Mouse (Mus musculus): ENCODE measurements at regions not wholly inside any gene's neighbourhood (a gene's known extent, or its start where the extent isn't known, plus 50 kb on each side); places are given as distances from the start of the nearest gene placed in this dataset.

DNA sequence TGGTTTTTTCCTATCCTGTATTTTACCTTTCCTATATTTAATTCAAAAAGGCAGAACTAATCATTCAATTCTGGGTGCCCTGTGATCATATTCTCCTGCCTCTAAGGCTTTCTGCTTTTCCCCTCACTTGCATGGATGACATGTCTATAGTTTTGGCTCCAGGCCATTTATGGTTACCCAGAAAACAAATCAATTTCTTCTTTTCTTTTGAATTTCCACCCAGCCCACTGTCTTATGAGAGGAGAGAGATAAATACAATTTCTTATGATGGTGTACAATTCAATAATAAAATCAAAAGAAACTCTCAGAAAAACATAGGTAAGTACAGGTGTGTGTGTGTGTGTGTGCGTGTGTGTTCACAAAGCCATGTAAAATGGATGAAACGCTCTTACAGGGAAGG, 187.3 kb upstream of the Gm11146 start:
- WGBS: 92% methylated on average over 2 of the region's 2 CpGs
- no peak overlapping the region for H3K4me2 ChIP-seq (replicated peaks)
- H3K27ac ChIP-seq: no peak overlapping the region
- no peak overlapping the region for H3K4me3 ChIP-seq
- H3K4me1 ChIP-seq: peaks cover 8% of the 10 kb centered on the region; the same call in 1 of the 2 replicates
- no peaks in the 10 kb centered on the region for H3K36me3 ChIP-seq
- no peak for ATAC-seq (ENCODE audit: insufficient number of reproducible peaks, insufficient read depth, low FRiP score, low TSS enrichment)
- H3K27me3 ChIP-seq: no peaks in the 10 kb centered on the region
- no peak overlapping the region for H3K9ac ChIP-seq
- no peaks in the 10 kb centered on the region for H3K9me3 ChIP-seq

GRCm38 (mm10) chr16:77788781-77789150, 186.9 kb upstream of the Gm11146 start:
- ATAC-seq (ENCODE audit: insufficient number of reproducible peaks, insufficient read depth, low FRiP score, low TSS enrichment): no peak

GRCm38 (mm10) chr16:77788041-77788780, 186.3 kb upstream of the Gm11146 start:
- no peaks in the 10 kb centered on the region for H3K36me3 ChIP-seq
- H3K4me2 ChIP-seq (replicated peaks): no peak overlapping the region
- H3K4me3 ChIP-seq: no peak overlapping the region
- WGBS: 69% methylated on average over 20 of the region's 20 CpGs
- no peaks in the 10 kb centered on the region for H3K27me3 ChIP-seq
- H3K4me1 ChIP-seq: peaks cover 8% of the 10 kb centered on the region; the same call in 1 of the 2 replicates
- H3K9me3 ChIP-seq: no peaks in the 10 kb centered on the region
- ATAC-seq (ENCODE audit: insufficient number of reproducible peaks, insufficient read depth, low FRiP score, low TSS enrichment): 0 out of 2 replicates have a peak, but pooled peaks have one; percentile 35
- 0 out of 2 replicates have a peak overlapping the region, but pooled peaks have one; percentile 1 for H3K27ac ChIP-seq
- H3K9ac ChIP-seq: no peak overlapping the region

More at GRCm38 (mm10) chr16:77788781-77789150, 186.9 kb upstream of the Gm11146 start:
- H3K36me3 ChIP-seq: no peaks in the 10 kb centered on the region
- H3K27ac ChIP-seq: no peak overlapping the region
- no peaks in the 10 kb centered on the region for H3K27me3 ChIP-seq
- 57% methylated on average over 6 of the region's 6 CpGs for WGBS
- peaks cover 8% of the 10 kb centered on the region; the same call in 1 of the 2 replicates for H3K4me1 ChIP-seq
- H3K9me3 ChIP-seq: no peaks in the 10 kb centered on the region
- H3K4me3 ChIP-seq: no peak overlapping the region
- H3K4me2 ChIP-seq (replicated peaks): no peak overlapping the region
- H3K9ac ChIP-seq: no peak overlapping the region

- H3K9ac ChIP-seq: no peak overlapping the region
- no peaks in the 10 kb centered on the region for H3K9me3 ChIP-seq
- no peak for ATAC-seq (ENCODE audit: insufficient number of reproducible peaks, insufficient read depth, low FRiP score, low TSS enrichment)
- H3K27ac ChIP-seq: no peak overlapping the region
- 93% methylated on average over 5 of the region's 5 CpGs for WGBS
- peaks cover 8% of the 10 kb centered on the region; the same call in 1 of the 2 replicates for H3K4me1 ChIP-seq
- no peak overlapping the region for H3K4me3 ChIP-seq
- H3K36me3 ChIP-seq: no peaks in the 10 kb centered on the region
- H3K4me2 ChIP-seq (replicated peaks): no peak overlapping the region
- H3K27me3 ChIP-seq: no peaks in the 10 kb centered on the region
Measured at GRCm38 (mm10) chr16:77787025-77787424, 185.1 kb upstream of the Gm11146 start.

GRCm38 (mm10) chr16:77779019-77779418, 177.1 kb upstream of the Gm11146 start:
- no peaks in the 10 kb centered on the region for H3K4me1 ChIP-seq
- H3K9me3 ChIP-seq: no peaks in the 10 kb centered on the region
- H3K36me3 ChIP-seq: no peaks in the 10 kb centered on the region
- H3K27me3 ChIP-seq: no peaks in the 10 kb centered on the region
- no peak overlapping the region for H3K27ac ChIP-seq
- no peak overlapping the region for H3K4me3 ChIP-seq
- no peak overlapping the region for H3K9ac ChIP-seq
- H3K4me2 ChIP-seq (replicated peaks): no peak overlapping the region
- WGBS: 70% methylated on average over 1 of the region's 1 CpGs
- ATAC-seq (ENCODE audit: insufficient number of reproducible peaks, insufficient read depth, low FRiP score, low TSS enrichment): no peak

- no peaks in the 10 kb centered on the region for H3K27me3 ChIP-seq
- no peaks in the 10 kb centered on the region for H3K36me3 ChIP-seq
- ATAC-seq (ENCODE audit: insufficient number of reproducible peaks, insufficient read depth, low FRiP score, low TSS enrichment): no peak
- H3K4me1 ChIP-seq: no peaks in the 10 kb centered on the region
- WGBS: 59% methylated on average over 3 of the region's 3 CpGs
- no peaks in the 10 kb centered on the region for H3K9me3 ChIP-seq
- no peak overlapping the region for H3K4me3 ChIP-seq
- no peak overlapping the region for H3K4me2 ChIP-seq (replicated peaks)
- no peak overlapping the region for H3K9ac ChIP-seq
- H3K27ac ChIP-seq: no peak overlapping the region
Measured at GRCm38 (mm10) chr16:77772075-77772474, 170.2 kb upstream of the Gm11146 start.

DNA sequence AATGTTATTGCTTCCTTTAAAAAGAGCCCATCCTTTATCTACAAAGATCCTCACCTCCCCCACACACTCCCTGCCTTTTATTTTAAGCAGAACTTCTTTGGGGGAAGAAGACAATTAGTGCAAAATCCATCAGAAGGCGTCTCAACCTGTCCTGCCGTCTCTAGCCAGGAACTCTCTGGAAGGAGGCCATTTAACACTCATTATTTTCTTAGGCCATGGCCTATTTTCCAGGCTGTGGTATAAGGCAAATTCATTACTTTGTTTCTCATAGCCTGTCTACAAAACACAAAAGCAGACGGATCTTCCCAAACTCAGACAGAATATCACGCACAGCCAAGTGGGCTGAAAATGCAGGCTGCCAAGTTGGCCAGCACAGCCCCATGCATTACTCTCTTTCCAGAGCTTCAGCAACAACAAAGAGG, 159.0 kb upstream of the Gm11146 start:
- WGBS: 82% methylated on average over 4 of the region's 4 CpGs
- no peaks in the 10 kb centered on the region for H3K4me1 ChIP-seq
- H3K27me3 ChIP-seq: no peaks in the 10 kb centered on the region
- H3K36me3 ChIP-seq: no peaks in the 10 kb centered on the region
- no peak overlapping the region for H3K4me2 ChIP-seq (replicated peaks)
- ATAC-seq (ENCODE audit: insufficient number of reproducible peaks, insufficient read depth, low FRiP score, low TSS enrichment): no peak
- no peak overlapping the region for H3K9ac ChIP-seq
- no peaks in the 10 kb centered on the region for H3K9me3 ChIP-seq
- H3K4me3 ChIP-seq: no peak overlapping the region
- H3K27ac ChIP-seq: no peak overlapping the region

DNA sequence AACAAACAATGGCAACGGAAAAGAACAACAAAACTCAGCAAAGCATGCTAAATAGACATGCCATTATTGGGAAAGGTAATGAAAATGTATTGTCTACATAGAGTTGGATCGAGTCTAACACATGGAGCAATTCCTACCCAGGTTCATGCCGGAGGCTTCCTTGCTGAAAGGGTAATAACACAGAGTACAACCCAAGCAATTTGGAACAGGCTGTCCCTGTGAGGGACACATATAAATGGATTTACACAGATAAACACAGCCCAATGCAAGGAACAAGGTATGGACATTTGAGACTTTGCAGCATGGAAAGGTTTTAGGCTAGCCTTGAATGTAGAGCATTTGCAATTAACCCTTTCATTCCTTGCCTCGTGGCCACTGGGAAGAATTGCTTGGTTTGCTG, 158.6 kb upstream of the Gm11146 start:
- no peak for ATAC-seq (ENCODE audit: insufficient number of reproducible peaks, insufficient read depth, low FRiP score, low TSS enrichment)
- Histone ChIP-seq H3K4me2 (replicated peaks) (no peak overlapping the region), H3K4me3 (no peak overlapping the region), H3K4me1 (no peaks in the 10 kb centered on the region), H3K9ac (no peak overlapping the region), H3K27me3 (no peaks in the 10 kb centered on the region), H3K36me3 (no peaks in the 10 kb centered on the region), H3K9me3 (no peaks in the 10 kb centered on the region), H3K27ac (no peak overlapping the region)
- 87% methylated on average over 4 of the region's 4 CpGs for WGBS

GRCm38 (mm10) chr16:77759997-77760396, 158.1 kb upstream of the Gm11146 start:
- Histone ChIP-seq H3K36me3 (no peaks in the 10 kb centered on the region), H3K9me3 (no peaks in the 10 kb centered on the region), H3K27me3 (no peaks in the 10 kb centered on the region), H3K4me1 (no peaks in the 10 kb centered on the region), H3K9ac (no peak overlapping the region), H3K4me2 (replicated peaks) (no peak overlapping the region), H3K27ac (no peak overlapping the region), H3K4me3 (no peak overlapping the region)
- WGBS: 84% methylated on average over 10 of the region's 10 CpGs
- ATAC-seq (ENCODE audit: insufficient number of reproducible peaks, insufficient read depth, low FRiP score, low TSS enrichment): no peak

DNA sequence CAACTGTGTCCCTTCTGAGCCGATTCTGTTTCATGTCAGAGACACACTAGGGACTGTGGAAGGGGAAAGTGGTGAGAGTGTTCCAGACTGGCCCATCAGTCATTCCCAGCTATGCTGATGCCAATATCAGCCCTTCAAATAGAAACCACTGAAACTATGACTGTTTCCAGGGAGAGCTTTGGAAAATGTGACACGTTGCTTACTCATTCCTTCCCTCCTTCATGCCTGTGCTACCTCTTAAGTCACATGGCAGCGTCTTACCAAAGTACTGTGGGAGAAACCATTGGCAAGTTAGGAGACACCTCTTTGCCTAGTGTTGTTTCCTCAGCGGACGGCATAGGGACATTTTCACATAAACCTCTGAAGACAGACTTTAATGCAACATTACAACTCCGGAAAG, 153.0 kb upstream of the Gm11146 start:
- H3K4me1 ChIP-seq: no peaks in the 10 kb centered on the region
- ATAC-seq (ENCODE audit: insufficient number of reproducible peaks, insufficient read depth, low FRiP score, low TSS enrichment): no peak
- H3K4me3 ChIP-seq: no peak overlapping the region
- no peaks in the 10 kb centered on the region for H3K9me3 ChIP-seq
- no peaks in the 10 kb centered on the region for H3K27me3 ChIP-seq
- no peak overlapping the region for H3K4me2 ChIP-seq (replicated peaks)
- H3K27ac ChIP-seq: no peak overlapping the region
- no peaks in the 10 kb centered on the region for H3K36me3 ChIP-seq
- 86% methylated on average over 6 of the region's 6 CpGs for WGBS
- H3K9ac ChIP-seq: no peak overlapping the region

DNA sequence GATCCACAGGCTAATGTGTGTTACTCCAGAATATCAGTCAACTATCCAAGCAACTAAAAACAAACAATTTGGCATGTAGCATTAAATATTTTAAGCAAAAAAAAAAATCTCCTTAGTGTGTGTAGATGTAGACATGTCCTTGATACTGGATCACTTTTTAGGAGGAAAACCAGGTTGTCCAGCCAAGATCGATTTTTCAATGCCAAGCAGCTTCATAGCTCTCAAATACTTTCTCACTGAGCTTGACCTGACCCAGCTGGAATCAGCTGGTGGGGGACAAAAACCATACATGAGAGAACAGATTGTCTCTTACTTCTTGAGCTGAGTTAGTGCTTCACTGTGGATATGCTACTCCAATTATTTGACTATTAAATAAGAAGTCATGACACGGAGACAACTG, 147.6 kb upstream of the Gm11146 start:
- Histone ChIP-seq H3K36me3 (no peaks in the 10 kb centered on the region), H3K9me3 (no peaks in the 10 kb centered on the region), H3K9ac (no peak overlapping the region), H3K27me3 (no peaks in the 10 kb centered on the region), H3K4me3 (no peak overlapping the region), H3K4me2 (replicated peaks) (no peak overlapping the region), H3K4me1 (no peaks in the 10 kb centered on the region), H3K27ac (no peak overlapping the region)
- 79% methylated on average over 2 of the region's 2 CpGs for WGBS
- no peak for ATAC-seq (ENCODE audit: insufficient number of reproducible peaks, insufficient read depth, low FRiP score, low TSS enrichment)

- no peak overlapping the region for H3K4me3 ChIP-seq
- 86% methylated on average over 6 of the region's 6 CpGs for WGBS
- H3K9ac ChIP-seq: no peak overlapping the region
- H3K36me3 ChIP-seq: no peaks in the 10 kb centered on the region
- H3K9me3 ChIP-seq: no peaks in the 10 kb centered on the region
- H3K27me3 ChIP-seq: no peaks in the 10 kb centered on the region
- no peak overlapping the region for H3K4me2 ChIP-seq (replicated peaks)
- no peak for ATAC-seq (ENCODE audit: insufficient number of reproducible peaks, insufficient read depth, low FRiP score, low TSS enrichment)
- no peaks in the 10 kb centered on the region for H3K4me1 ChIP-seq
- H3K27ac ChIP-seq: no peak overlapping the region
Measured at GRCm38 (mm10) chr16:77743838-77744237, 141.9 kb upstream of the Gm11146 start.
